Mouse (Mus musculus): ENCODE measurements at regions not wholly inside any gene's neighbourhood (a gene's known extent, or its start where the extent isn't known, plus 50 kb on each side); places are given as distances from the start of the nearest gene placed in this dataset.

DNA sequence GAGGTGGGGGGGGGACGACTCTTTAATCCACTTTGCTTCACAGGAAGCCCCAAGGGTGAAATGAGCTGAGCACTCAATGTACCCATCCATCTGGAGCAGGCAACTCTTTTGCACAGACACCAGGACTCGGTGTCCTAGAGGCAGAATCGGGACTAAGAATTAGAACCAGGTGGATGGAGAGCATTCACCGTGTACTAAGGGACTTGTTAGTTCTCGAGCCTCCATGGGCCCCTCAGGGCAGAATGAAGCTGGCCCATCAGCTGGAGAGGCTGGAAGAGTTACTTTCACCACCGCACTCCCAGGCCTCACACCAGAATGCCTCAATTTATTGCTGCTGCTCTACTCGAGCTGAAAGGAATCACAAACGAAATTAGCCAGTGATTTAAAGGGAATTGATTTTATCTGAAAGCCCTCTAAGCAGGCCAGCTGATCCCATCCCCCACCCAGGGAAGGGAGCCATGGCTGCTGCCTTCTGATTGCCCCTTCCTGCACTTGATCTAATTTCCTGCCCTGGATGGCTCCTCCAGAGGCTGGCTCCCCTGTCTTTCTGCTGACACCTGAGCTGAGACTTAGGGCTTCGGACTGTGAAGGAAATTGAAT is 66.2 kb upstream of the Otos start:
- TF ChIP-seq CTCF (conservative IDR thresholded peaks at IDR 0.05; ENCODE audit: low read length) (no peak), NANOG (IDR thresholded peaks at IDR 0.05; ENCODE audit: borderline replicate concordance, low read length) (no peak), POU5F1 (IDR thresholded peaks at IDR 0.05; ENCODE audit: borderline replicate concordance, low read length) (no peak)
